Mouse (Mus musculus) midbrain, embryonic 16.5 days (tissue): ENCODE measurements around the gene Pmis2. TPM values are rescaled to one million over a fixed set of nuclear protein-coding genes. Genes with fewer than 3 reads are reported as not detected.

Source experiments
- polyA plus RNA-seq: library from polyadenylated mRNA; unstranded; fragments of >200 nt; fragmentation: Nextera tagmentation; extraction: Ambion mirVana; gene quantifications from 2 replicates; pipeline ENCODE4 v1.2.1, GENCODE M21; 2015

The Pmis2 gene
- polyA plus RNA-seq, 1 experiment from 2014 or later, result not detected

Other genes starting within 250 kb of the Pmis2 start
- gene Nfkbid, start 249.9 kb downstream of the Pmis2 start, polyA plus RNA-seq, result 2.7 and 2.9 TPM in 2 replicates
- 761 and 788 TPM in 2 replicates for gene Aplp1, start 226.1 kb downstream of the Pmis2 start, polyA plus RNA-seq
- 0.67 and 0.73 TPM in 2 replicates for gene Kirrel2, start 213.9 kb downstream of the Pmis2 start, polyA plus RNA-seq
- 0.46 and 0.50 TPM in 2 replicates for gene Nphs1, start 213.3 kb downstream of the Pmis2 start, polyA plus RNA-seq
- gene Prodh2, start 178.0 kb downstream of the Pmis2 start, polyA plus RNA-seq, result not detected in 2 replicates
- gene Arhgap33, start 136.5 kb downstream of the Pmis2 start, polyA plus RNA-seq, result 140 and 149 TPM in 2 replicates
- gene Hspb6, start 119.4 kb downstream of the Pmis2 start, polyA plus RNA-seq, result 7.5 and 11.2 TPM in 2 replicates
- gene Proser3, start 119.3 kb downstream of the Pmis2 start, polyA plus RNA-seq, result 8.2 and 8.5 TPM in 2 replicates
- gene Lin37, start 111.8 kb downstream of the Pmis2 start, polyA plus RNA-seq, result 52.1 and 63.8 TPM in 2 replicates
- 82.0 and 88.4 TPM in 2 replicates for gene U2af1l4, start 108.3 kb downstream of the Pmis2 start, polyA plus RNA-seq
- 18.6 and 19.2 TPM in 2 replicates for gene Gm49396, start 108.3 kb downstream of the Pmis2 start, polyA plus RNA-seq
- gene Psenen, start 108.0 kb downstream of the Pmis2 start, polyA plus RNA-seq, result 116 and 124 TPM in 2 replicates
- gene Igflr1, start 106.2 kb downstream of the Pmis2 start, polyA plus RNA-seq, result 4.5 and 4.8 TPM in 2 replicates
- 9.1 and 11.0 TPM in 2 replicates for gene Kmt2b, start 82.9 kb downstream of the Pmis2 start, polyA plus RNA-seq
- gene Zbtb32, start 72.7 kb downstream of the Pmis2 start, polyA plus RNA-seq, result 0.20 and 0.22 TPM in 2 replicates
- gene Upk1a, start 58.8 kb downstream of the Pmis2 start, polyA plus RNA-seq, result 0.29 and 0.46 TPM in 2 replicates
- 1,035 and 1,037 TPM in 2 replicates for gene Cox6b1, start 45.5 kb downstream of the Pmis2 start, polyA plus RNA-seq
- gene Etv2, start 35.8 kb downstream of the Pmis2 start, polyA plus RNA-seq, result not detected in 2 replicates
- 127 and 132 TPM in 2 replicates for gene Rbm42, start 21.3 kb downstream of the Pmis2 start, polyA plus RNA-seq
- 24.4 and 26.9 TPM in 2 replicates for gene Haus5, start 6.6 kb downstream of the Pmis2 start, polyA plus RNA-seq
- gene 2200002J24Rik, start 27.3 kb upstream of the Pmis2 start, polyA plus RNA-seq, result not detected in 2 replicates
- 1.2 and 2.2 TPM in 2 replicates for gene Atp4a, start 40.6 kb upstream of the Pmis2 start, polyA plus RNA-seq
- gene Tmem147, start 57.9 kb upstream of the Pmis2 start, polyA plus RNA-seq, result 233 and 254 TPM in 2 replicates
- gene Gapdhs, start 72.1 kb upstream of the Pmis2 start, polyA plus RNA-seq, result 1.1 and 1.7 TPM in 2 replicates
- 1.6 and 2.0 TPM in 2 replicates for gene Sbsn, start 79.9 kb upstream of the Pmis2 start, polyA plus RNA-seq
- gene Dmkn, start 92.2 kb upstream of the Pmis2 start, polyA plus RNA-seq, result 2.8 and 3.6 TPM in 2 replicates
- gene Krtdap, start 116.3 kb upstream of the Pmis2 start, polyA plus RNA-seq, result not detected in 2 replicates
- 0.13 TPM in 1 of 2 replicates, not detected in the other for gene Ffar2, start 152.2 kb upstream of the Pmis2 start, polyA plus RNA-seq
- gene Ffar3, start 184.6 kb upstream of the Pmis2 start, polyA plus RNA-seq, result not detected in 2 replicates
- not detected in 2 replicates for gene Ffar1, start 190.0 kb upstream of the Pmis2 start, polyA plus RNA-seq
- gene Cd22, start 208.7 kb upstream of the Pmis2 start, polyA plus RNA-seq, result 0.06 TPM in 1 of 2 replicates, not detected in the other
- 4.5 and 4.7 TPM in 2 replicates for gene Mag, start 243.3 kb upstream of the Pmis2 start, polyA plus RNA-seq